9 mouse cellular contexts compared by ENCODE assay signal in the genomic region with DNA sequence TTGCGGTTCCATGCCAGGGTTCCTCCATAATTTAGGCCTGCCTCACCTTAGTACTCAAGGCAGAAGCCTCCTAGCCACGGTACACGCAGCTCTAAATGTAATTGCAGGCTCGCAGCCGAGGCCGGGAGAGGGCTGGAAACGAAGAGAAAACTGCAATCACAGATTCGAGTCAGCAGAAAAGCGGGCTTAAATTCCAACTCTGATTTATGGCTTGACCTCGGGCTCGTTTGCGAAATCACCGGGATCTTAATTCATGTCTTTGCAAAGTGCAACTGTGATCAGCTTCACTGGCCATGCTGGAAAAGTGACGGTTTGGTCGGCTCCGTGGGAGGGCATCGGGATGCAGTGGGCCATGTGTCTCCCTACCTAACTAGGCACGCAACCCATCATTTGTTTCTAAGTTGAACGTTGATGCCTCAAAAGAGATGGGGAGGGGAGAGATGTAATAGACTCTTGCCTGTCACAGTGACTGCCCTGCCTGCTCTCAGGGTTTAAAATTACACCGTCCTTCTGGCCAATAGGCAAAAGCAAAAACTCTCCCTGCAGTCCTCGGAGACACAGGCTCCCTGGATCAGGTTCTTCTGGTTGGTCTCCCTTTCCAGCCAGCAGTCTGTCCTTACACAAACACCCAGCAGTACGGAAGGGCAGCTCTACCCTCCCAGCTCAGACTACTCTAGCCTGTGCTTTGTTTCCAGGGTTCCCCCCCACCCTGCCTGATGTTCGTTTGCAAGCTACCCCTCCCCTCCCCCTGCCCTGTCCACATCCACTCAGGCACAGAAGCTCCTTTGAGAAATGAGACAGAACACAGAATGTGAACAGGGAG.
DNase-seq lines count a peak whose midpoint lies in the region; ATAC-seq and TF ChIP-seq lines count a peak whose summit lies in the region.
"Had no signal": no experiment of that assay in that cellular context is flagged by ENCODE, and none has a peak within 500 bp of the region (broad histone marks: within the 10 kb centered on the region; RNA-seq: fewer than 3 reads in every experiment).

No protein-coding gene starts in this region.

- TF ChIP-seq CTCF in kidney, adult 2 months (conservative IDR thresholded peaks at IDR 0.05; ENCODE audit: insufficient read depth, insufficient read length, low read depth, low read length): no peak
- TF ChIP-seq CTCF in lung, embryonic 14.5 days (IDR thresholded peaks at IDR 0.05; ENCODE audit: low read depth): no peak
- TF ChIP-seq CTCF in thymus, adult 2 months (IDR thresholded peaks at IDR 0.05; ENCODE audit: borderline replicate concordance, control insufficient read depth, extremely low read depth, insufficient read depth, low read length, poor library complexity): no peak

- peaks cover 10% of the 10 kb centered on the region; the same call in 1 of the 2 replicates for H3K4me1 ChIP-seq in kidney, adult 2 months (ENCODE audit: control insufficient read depth, insufficient read depth, low read length)
- H3K4me1 ChIP-seq in lung, embryonic 14.5 days (ENCODE audit: insufficient read depth): peaks cover 15% of the 10 kb centered on the region
- H3K4me1 ChIP-seq in thymus, adult 2 months (replicated peaks; ENCODE audit: control insufficient read depth, insufficient read depth, low read length): 0 out of 2 replicates have a peak, but pooled peaks cover 3% of the 10 kb centered on the region

- no peaks in the 10 kb centered on the region for H3K36me3 ChIP-seq in kidney, adult 2 months (ENCODE audit: control insufficient read depth, insufficient read depth, low read length)
- 0 out of 2 replicates have a peak, but pooled peaks cover 3% of the 10 kb centered on the region for H3K36me3 ChIP-seq in lung, embryonic 14.5 days (ENCODE audit: insufficient read depth)
- H3K36me3 ChIP-seq in thymus, adult 2 months (ENCODE audit: control insufficient read depth, insufficient read depth, low read length): peaks cover 10% of the 10 kb centered on the region

- H3K9ac ChIP-seq in lung, embryonic 14.5 days: peak overlapping the region; percentile 2; the same call in 1 of the 2 replicates

- 16% methylated on average over 23 of the region's 23 CpGs for WGBS in kidney, adult 2 months
- 20% methylated on average over 23 of the region's 23 CpGs for WGBS in lung, embryonic 14.5 days
- 85% methylated on average over 23 of the region's 23 CpGs for WGBS in thymus, adult 2 months

- H3K4me2 ChIP-seq in lung, embryonic 14.5 days: peak overlapping the region; percentile 55

- no peaks in the 10 kb centered on the region for H3K9me3 ChIP-seq in lung, embryonic 14.5 days (ENCODE audit: low read depth, low read length)

- peak; percentile 91 for ATAC-seq in lung, embryonic 14.5 days (ENCODE audit: insufficient read depth)
- ATAC-seq in inflammation-experienced regulatory T-cells, adult 6 months: no peak

- H3K4me3 ChIP-seq in kidney, adult 2 months (ENCODE audit: insufficient read depth, low read depth, low read length): peak overlapping the region; percentile 2; the same call in 1 of the 2 replicates
- H3K4me3 ChIP-seq in lung, embryonic 14.5 days (ENCODE audit: low read depth, low read length): no peak overlapping the region
- H3K4me3 ChIP-seq in thymus, adult 2 months (ENCODE audit: control insufficient read depth, insufficient read depth, low read length): no peak overlapping the region

- DNase-seq in NIH3T3 (ENCODE audit: low read depth): peak; percentile 5
- peak; percentile 72 for DNase-seq in embryo, embryonic 11 days
- DNase-seq in heart, adult 8-10 months (ENCODE audit: low spot score): peak; percentile 16
- peak; percentile 78 for DNase-seq in kidney, adult 2 months
- DNase-seq in lung, embryonic 14.5 days: peak; percentile 79
- peak; percentile 40 for DNase-seq in ovary, adult 18-20 months (ENCODE audit: low spot score)
- DNase-seq in thymus, adult 2 months: no peak

- no peak overlapping the region for H3K27ac ChIP-seq in kidney, adult 2 months (ENCODE audit: insufficient read depth, low read depth, low read length)
- peak overlapping the region; percentile 78 for H3K27ac ChIP-seq in lung, embryonic 14.5 days (ENCODE audit: low read depth)
- H3K27ac ChIP-seq in thymus, adult 2 months (ENCODE audit: control insufficient read depth, insufficient read depth, low read length): no peak overlapping the region
- H3K27ac ChIP-seq: macrophage had no signal

- TF ChIP-seq POLR2A in kidney, adult 2 months (IDR thresholded peaks at IDR 0.05; ENCODE audit: low read depth, low read length): no peak
- TF ChIP-seq POLR2A in thymus, adult 2 months (IDR thresholded peaks at IDR 0.05; ENCODE audit: control insufficient read depth, extremely low read depth, insufficient read depth, low read length, poor library complexity): no peak

- H3K27me3 ChIP-seq in kidney, adult 2 months (replicated peaks; ENCODE audit: control insufficient read depth, insufficient read depth, low read length): no peaks in the 10 kb centered on the region
- H3K27me3 ChIP-seq in lung, embryonic 14.5 days (ENCODE audit: insufficient read depth, low read length): no peaks in the 10 kb centered on the region
- H3K27me3 ChIP-seq in thymus, adult 2 months (ENCODE audit: control insufficient read depth, insufficient read depth, low read length): no peaks in the 10 kb centered on the region
